Mouse (Mus musculus) lung, postnatal 10 days (tissue): ENCODE measurements around the gene Pcbp2.

Source experiments
- DNase-seq: peaks from one replicate; pipeline ENCODE4 v3.0.0; 2021

Pcbp2 gene

GRCm38 (mm10) chr15:102507561-102507960 is 37.2 kb downstream of the Pcbp2 start:
- DNase-seq, result no peak

- DNase-seq, result no peak
These were observed 38.0 kb downstream of the Pcbp2 start for GRCm38 (mm10) chr15:102508336-102508735.

GRCm38 (mm10) chr15:102510110-102510509 is 39.8 kb downstream of the Pcbp2 start:
- DNase-seq, result no peak

GRCm38 (mm10) chr15:102510590-102511284 is 40.4 kb downstream of the Pcbp2 start:
- DNase-seq, result peak; percentile 93

GRCm38 (mm10) chr15:102511285-102511833 is 41.0 kb downstream of the Pcbp2 start:
- no peak for DNase-seq

- no peak for DNase-seq
These were observed 41.7 kb downstream of the Pcbp2 start for GRCm38 (mm10) chr15:102512010-102512409.

GRCm38 (mm10) chr15:102512471-102512870 is 42.1 kb downstream of the Pcbp2 start:
- no peak for DNase-seq

GRCm38 (mm10) chr15:102513004-102513403 is 42.7 kb downstream of the Pcbp2 start:
- DNase-seq, result no peak

GRCm38 (mm10) chr15:102515261-102515660 is 44.9 kb downstream of the Pcbp2 start:
- no peak for DNase-seq

- DNase-seq, result no peak
These were observed 45.5 kb downstream of the Pcbp2 start for GRCm38 (mm10) chr15:102515791-102516190.

GRCm38 (mm10) chr15:102516293-102516692 is 46.0 kb downstream of the Pcbp2 start:
- peak; percentile 28 for DNase-seq

GRCm38 (mm10) chr15:102516728-102517404 is 46.5 kb downstream of the Pcbp2 start, which contains the start of gene Map3k12:
Gene Map3k12 (minus strand): TSS chr15:102517064.
- DNase-seq, result peak; percentile 78

GRCm38 (mm10) chr15:102517631-102517975 is 47.3 kb downstream of the Pcbp2 start:
- DNase-seq, result no peak

- peak; percentile 100 for DNase-seq
These were observed 47.9 kb downstream of the Pcbp2 start, which contains the start of gene Tarbp2 for GRCm38 (mm10) chr15:102517976-102518858. Gene Tarbp2 (plus strand): TSS chr15:102518192.

- no peak for DNase-seq
These were observed 48.5 kb downstream of the Pcbp2 start for GRCm38 (mm10) chr15:102518859-102519201.

- no peak for DNase-seq
These were observed 49.1 kb downstream of the Pcbp2 start for GRCm38 (mm10) chr15:102519211-102520141.

- DNase-seq, result no peak
These were observed 50.1 kb downstream of the Pcbp2 start for GRCm38 (mm10) chr15:102520416-102520815.

GRCm38 (mm10) chr15:102521480-102521879 is 51.1 kb downstream of the Pcbp2 start:
- DNase-seq, result no peak

GRCm38 (mm10) chr15:102524892-102525485 is 54.6 kb downstream of the Pcbp2 start, which contains the start of gene Npff:
Gene Npff (minus strand): TSS chr15:102524942.
- peak; percentile 82 for DNase-seq

- DNase-seq, result no peak
These were observed 56.0 kb downstream of the Pcbp2 start for GRCm38 (mm10) chr15:102526111-102527002.
